Mouse (Mus musculus) heart, adult 2 months (tissue): ENCODE data around the gene Thsd7a.

Experiments used
- CTCF ChIP-seq: fragments of 200-600 bp; IDR thresholded peaks from 2 replicates; pipeline ENCODE4 v1.8.1; 2022; ENCODE audit warnings: antibody characterized with exemption, mild to moderate bottlenecking, moderate library complexity
- POLR2A ChIP-seq: fragments of 200-500 bp; IDR thresholded peaks from 2 replicates; pipeline ENCODE4 v1.6.1; 2011; ENCODE audit warnings: mild to moderate bottlenecking, low read depth, low read length, control low read depth; ENCODE audit not compliant: insufficient read depth

GRCm38 (mm10) chr6:12606638-12607246 lies 142.5 kb downstream of the Thsd7a start:
- TF ChIP-seq CTCF: no peak
- TF ChIP-seq POLR2A: no peak
